Mouse (Mus musculus) megakaryocyte-erythroid progenitor cell, adult 5-6 weeks (primary cell): ENCODE measurements at regions not wholly inside any gene's neighbourhood (a gene's known extent, or its start where the extent isn't known, plus 50 kb on each side); places are given as distances from the start of the nearest gene placed in this dataset.
"Not testable (repeated sequence)": the region's sequence is repeated elsewhere in the genome, so short reads cannot be mapped to it uniquely, and the experiment has no call there.

ENCODE experiments used
- ATAC-seq: replicated peaks from 2 replicates; pipeline ENCODE4 v1.8.0; 2016; ENCODE audit warnings: mild to moderate bottlenecking, inconsistent platforms; ENCODE audit not compliant: severe bottlenecking, poor library complexity, low FRiP score, low TSS enrichment

DNA sequence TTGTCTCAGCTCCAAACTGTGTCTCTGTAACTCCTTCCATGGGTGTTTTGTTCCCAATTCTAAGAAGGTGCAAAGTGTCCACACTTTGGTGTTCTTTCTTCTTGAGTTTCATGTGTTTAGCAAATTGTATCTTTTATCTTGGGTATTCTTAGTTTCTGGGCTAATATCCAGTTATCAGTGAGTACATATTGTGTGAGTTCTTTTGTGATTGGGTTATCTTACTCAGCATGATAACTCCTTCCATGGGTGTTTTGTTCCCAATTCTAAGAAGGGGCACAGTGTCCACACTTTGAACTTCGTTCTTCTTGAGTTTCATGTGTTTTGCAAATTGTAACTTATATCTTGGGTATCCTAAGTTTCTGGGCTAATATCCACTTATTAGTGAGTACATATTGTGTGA lies 635.6 kb upstream of the Amot start:
- ATAC-seq, result not testable (repeated sequence)

- ATAC-seq, result 0 out of 2 replicates have a peak, but pooled peaks have one; percentile 37
These were observed 605.7 kb upstream of the Amot start for GRCm38 (mm10) chrX:146110698-146111097.

DNA sequence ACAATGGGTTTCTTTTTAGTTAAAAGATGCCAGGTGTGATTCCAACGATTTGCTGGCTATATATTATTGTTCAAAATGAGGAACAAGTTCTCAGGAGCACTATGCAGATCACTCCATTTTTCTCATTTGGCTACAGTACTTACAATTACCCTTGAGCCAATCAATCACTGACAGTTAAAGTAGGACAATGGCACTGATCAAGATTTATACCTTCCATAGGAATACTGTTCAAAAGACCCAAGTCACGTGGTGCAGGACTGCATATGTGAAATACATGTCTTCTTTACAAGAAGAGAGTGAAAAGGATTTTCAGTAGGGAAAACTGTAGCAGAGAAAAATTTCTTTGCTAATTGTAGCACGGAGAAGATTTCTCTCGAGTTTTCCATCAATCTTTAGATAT lies 604.9 kb upstream of the Amot start:
- ATAC-seq, result no peak
